Mouse (Mus musculus) stomach, postnatal 0 days (tissue): ENCODE results near the gene Aig1. TPM values are rescaled to one million over a fixed set of nuclear protein-coding genes. Genes with fewer than 3 reads are reported as not detected.

Experiments used
- ATAC-seq: fragments of 200-750 bp; cut with Nextera tagmentation; 2 replicates; pipeline ENCODE4 v1.8.0; 2017; ENCODE audit not compliant: low FRiP score, low TSS enrichment
- DNase-seq: peaks from one replicate; pipeline ENCODE4 v3.0.0-alpha.2; 2016; ENCODE audit warnings: low spot score
- H3K27ac ChIP-seq: fragments of 300-500 bp; sonication (generic); replicated peaks from 2 replicates; pipeline ENCODE4 v1.5.1; 2014; ENCODE audit warnings: mild to moderate bottlenecking, control low read depth
- H3K27me3 ChIP-seq: fragments of 300-500 bp; sonication (generic); 2 replicates; pipeline ENCODE4 v1.6.1; 2014; ENCODE audit warnings: low read length; ENCODE audit not compliant: control insufficient read depth, insufficient read depth
- H3K36me3 ChIP-seq: fragments of 300-500 bp; sonication (generic); 2 replicates; pipeline ENCODE4 v1.6.1; 2014; ENCODE audit warnings: low read length, mixed read lengths; ENCODE audit not compliant: control insufficient read depth, insufficient read depth
- H3K4me1 ChIP-seq: fragments of 300-500 bp; sonication (generic); replicated peaks from 2 replicates; pipeline ENCODE4 v1.6.1; 2014; ENCODE audit warnings: antibody characterized with exemption; ENCODE audit not compliant: control insufficient read depth, insufficient read depth
- H3K4me2 ChIP-seq: fragments of 300-500 bp; sonication (generic); replicated peaks from 2 replicates; pipeline ENCODE4 v1.6.1; 2014; ENCODE audit warnings: low read depth, mild to moderate bottlenecking, control low read depth, moderate library complexity
- H3K4me3 ChIP-seq: fragments of 300-500 bp; sonication (generic); 2 replicates; pipeline ENCODE4 v1.5.1; 2014; ENCODE audit warnings: low read depth, low read length, control low read depth
- H3K9ac ChIP-seq: fragments of 300-500 bp; sonication (generic); 2 replicates; pipeline ENCODE4 v1.6.1; 2014; ENCODE audit warnings: mild to moderate bottlenecking, low read length, control low read depth, mixed read lengths
- H3K9me3 ChIP-seq: fragments of 300-500 bp; sonication (generic); 2 replicates; pipeline ENCODE4 v1.6.1; 2016; ENCODE audit warnings: low read length; ENCODE audit not compliant: control insufficient read depth
- CTCF ChIP-seq: IDR thresholded peaks from 2 replicates; pipeline ENCODE4 v1.5.1; 2016; ENCODE audit warnings: antibody characterized with exemption, low read depth, mild to moderate bottlenecking, moderate library complexity
- EP300 ChIP-seq: optimal IDR thresholded peaks from 2 replicates; pipeline ENCODE3; 2016; ENCODE audit warnings: antibody characterized with exemption
- WGBS: fragments of 180-500 bp; shearing (Covaris S2); extraction: QIAGEN DNeasy Blood & Tissue Kit; methylation state at CpG from one replicate; pipeline ENCODE4 v1.1.7; 2014; 5-methylcytosine and 5-hydroxymethylcytosine counted together
- polyA plus RNA-seq: library from polyadenylated mRNA; unstranded; fragments of >200 nt; fragmentation: Nextera tagmentation; extraction: Ambion mirVana; gene quantifications from 2 replicates; pipeline ENCODE4 v1.2.1, GENCODE M21; 2015

Gene Aig1
- polyA plus RNA-seq, 1 experiment from 2014 or later: 33.3 TPM

- H3K4me2 ChIP-seq: no peak overlapping the region
- H3K27ac ChIP-seq: no peak overlapping the region
- no peaks in the 10 kb centered on the region for H3K4me1 ChIP-seq
- WGBS: 71% methylated on average over 2 of the region's 2 CpGs
- TF ChIP-seq EP300 (no peak), CTCF (no peak)
- ATAC-seq (no peak), DNase-seq (no peak)
- H3K36me3 ChIP-seq: no peaks in the 10 kb centered on the region
- no peaks in the 10 kb centered on the region for H3K9me3 ChIP-seq
- no peak overlapping the region for H3K9ac ChIP-seq
- H3K4me3 ChIP-seq: no peak overlapping the region
- H3K27me3 ChIP-seq: no peaks in the 10 kb centered on the region
Measured at GRCm38 (mm10) chr10:13600926-13601325, 267.9 kb downstream of the Aig1 start.

- no peak overlapping the region for H3K27ac ChIP-seq
- WGBS: 79% methylated on average over 8 of the region's 8 CpGs
- no peaks in the 10 kb centered on the region for H3K36me3 ChIP-seq
- TF ChIP-seq CTCF (no peak), EP300 (no peak)
- no peaks in the 10 kb centered on the region for H3K4me1 ChIP-seq
- H3K9me3 ChIP-seq: no peaks in the 10 kb centered on the region
- DNase-seq (no peak), ATAC-seq (no peak)
- no peaks in the 10 kb centered on the region for H3K27me3 ChIP-seq
- H3K4me2 ChIP-seq: no peak overlapping the region
- H3K9ac ChIP-seq: no peak overlapping the region
- H3K4me3 ChIP-seq: no peak overlapping the region
Measured at GRCm38 (mm10) chr10:13597491-13597890, 271.3 kb downstream of the Aig1 start.

Other genes with a start within 250 kb of the Aig1 start
- gene Hivep2, start 97.1 kb upstream of the Aig1 start, polyA plus RNA-seq: 2.9 and 3.1 TPM in 2 replicates